Mouse (Mus musculus): ENCODE measurements around the gene Eif3l.

- TF ChIP-seq CTCF (IDR thresholded peaks at IDR 0.05; ENCODE audit: low read depth, low read length) (no peak), POLR2A (IDR thresholded peaks at IDR 0.05; ENCODE audit: borderline replicate concordance, low read depth, low read length) (no peak)
Measured at GRCm38 (mm10) chr15:79110031-79110430, 35.1 kb downstream of the Eif3l start.
